Mouse (Mus musculus) midbrain, embryonic 13.5 days (tissue): Measurements from ENCODE around the gene Gpr85. TPM values are rescaled to one million over a fixed set of nuclear protein-coding genes. Genes with fewer than 3 reads are reported as not detected.

ENCODE experiments used
- ATAC-seq: fragments of 200-750 bp; cut with Nextera tagmentation; 2 replicates; pipeline ENCODE4 v1.8.0; 2017; ENCODE audit warnings: mild to moderate bottlenecking, moderate TSS enrichment, moderate library complexity
- H3K27ac ChIP-seq: fragments of 300-500 bp; sonication (generic); 2 replicates; pipeline ENCODE4 v1.5.1; 2015; ENCODE audit warnings: inconsistent platforms, mild to moderate bottlenecking, moderate library complexity
- H3K27me3 ChIP-seq: fragments of 300-500 bp; sonication (generic); 2 replicates; pipeline ENCODE4 v1.6.1; 2015; ENCODE audit warnings: mild to moderate bottlenecking, inconsistent platforms
- H3K36me3 ChIP-seq: fragments of 300-500 bp; sonication (generic); 2 replicates; pipeline ENCODE4 v1.6.1; 2015; ENCODE audit warnings: mild to moderate bottlenecking, inconsistent platforms
- H3K4me1 ChIP-seq: fragments of 300-500 bp; sonication (generic); replicated peaks from 2 replicates; pipeline ENCODE4 v1.6.1; 2015; ENCODE audit warnings: inconsistent platforms
- H3K4me2 ChIP-seq: fragments of 300-500 bp; sonication (generic); replicated peaks from 2 replicates; pipeline ENCODE4 v1.6.1; 2015; ENCODE audit warnings: moderate library complexity, mild to moderate bottlenecking, inconsistent platforms
- H3K4me3 ChIP-seq: fragments of 300-500 bp; sonication (generic); replicated peaks from 2 replicates; pipeline ENCODE4 v1.5.1; 2015; ENCODE audit warnings: mild to moderate bottlenecking, inconsistent platforms
- H3K9ac ChIP-seq: fragments of 300-500 bp; sonication (generic); replicated peaks from 2 replicates; pipeline ENCODE4 v1.6.1; 2015; ENCODE audit warnings: mild to moderate bottlenecking, inconsistent platforms
- H3K9me3 ChIP-seq: fragments of 300-500 bp; sonication (generic); 2 replicates; pipeline ENCODE4 v1.6.1; 2016; ENCODE audit warnings: mild to moderate bottlenecking, inconsistent platforms
- WGBS: fragments of 180-500 bp; shearing (Covaris S2); methylation state at CpG from one replicate; pipeline ENCODE4 v1.1.7; 2015; 5-methylcytosine and 5-hydroxymethylcytosine counted together
- polyA plus RNA-seq: library from polyadenylated mRNA; unstranded; fragments of >200 nt; fragmentation: Nextera tagmentation; extraction: Ambion mirVana; gene quantifications from 2 replicates; pipeline ENCODE4 v1.2.1, GENCODE M21; 2015

Gpr85 gene
- polyA plus RNA-seq, result 79.9 and 87.6 TPM in 2 replicates

DNA sequence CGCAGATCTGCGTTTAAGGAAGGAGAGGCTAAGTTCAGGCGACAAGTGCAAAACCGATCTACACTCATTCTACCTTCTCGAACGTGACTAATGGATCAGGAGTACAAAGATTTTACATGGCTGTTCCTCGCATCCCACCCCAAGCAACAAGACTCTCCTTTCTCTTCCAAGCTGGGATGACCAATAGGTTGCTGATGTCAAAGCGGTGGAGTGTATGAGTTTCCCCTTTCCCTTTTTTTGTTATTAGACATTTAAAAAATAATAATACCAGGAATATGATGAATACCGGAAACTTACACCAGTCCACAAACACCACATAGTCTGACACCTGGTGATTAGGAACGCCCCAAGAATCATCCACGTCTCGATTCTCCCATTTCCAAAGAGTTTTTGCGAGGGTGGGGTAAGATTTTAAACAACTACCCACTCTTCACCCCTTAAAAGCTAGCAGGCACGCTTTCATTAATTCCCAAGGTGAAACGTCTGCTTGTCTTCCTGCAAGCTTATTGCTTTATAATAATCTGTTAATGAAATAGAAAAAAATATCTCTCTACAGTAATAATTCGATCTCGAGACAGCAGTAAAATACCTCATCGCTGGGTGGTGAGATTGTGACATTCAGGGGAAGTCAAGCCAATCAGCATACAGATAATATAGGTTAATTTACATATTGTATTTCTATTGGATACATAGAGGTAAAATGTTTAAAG is at the start of gene Gpr85:
TSS of gene Gpr85 (minus strand) at position 598 of the 710 bp plus-strand sequence.
- H3K4me3 ChIP-seq, result peak within 1 kb of the TSS; percentile 66
- ATAC-seq, result 0 out of 2 replicates have a peak, but pooled peaks have one; percentile 1
- no peaks in the 10 kb centered on the region for H3K9me3 ChIP-seq
- 42% methylated on average over 18 of the region's 18 CpGs for WGBS
- H3K4me1 ChIP-seq, result peaks cover 26% of the 10 kb centered on the region
- H3K4me2 ChIP-seq, result peak within 1 kb of the TSS; percentile 65
- H3K9ac ChIP-seq, result peak within 1 kb of the TSS; percentile 93
- peak within 1 kb of the TSS; percentile 99 for H3K27ac ChIP-seq
- no peaks in the 10 kb centered on the region for H3K27me3 ChIP-seq
- no peaks in the 10 kb centered on the region for H3K36me3 ChIP-seq

DNA sequence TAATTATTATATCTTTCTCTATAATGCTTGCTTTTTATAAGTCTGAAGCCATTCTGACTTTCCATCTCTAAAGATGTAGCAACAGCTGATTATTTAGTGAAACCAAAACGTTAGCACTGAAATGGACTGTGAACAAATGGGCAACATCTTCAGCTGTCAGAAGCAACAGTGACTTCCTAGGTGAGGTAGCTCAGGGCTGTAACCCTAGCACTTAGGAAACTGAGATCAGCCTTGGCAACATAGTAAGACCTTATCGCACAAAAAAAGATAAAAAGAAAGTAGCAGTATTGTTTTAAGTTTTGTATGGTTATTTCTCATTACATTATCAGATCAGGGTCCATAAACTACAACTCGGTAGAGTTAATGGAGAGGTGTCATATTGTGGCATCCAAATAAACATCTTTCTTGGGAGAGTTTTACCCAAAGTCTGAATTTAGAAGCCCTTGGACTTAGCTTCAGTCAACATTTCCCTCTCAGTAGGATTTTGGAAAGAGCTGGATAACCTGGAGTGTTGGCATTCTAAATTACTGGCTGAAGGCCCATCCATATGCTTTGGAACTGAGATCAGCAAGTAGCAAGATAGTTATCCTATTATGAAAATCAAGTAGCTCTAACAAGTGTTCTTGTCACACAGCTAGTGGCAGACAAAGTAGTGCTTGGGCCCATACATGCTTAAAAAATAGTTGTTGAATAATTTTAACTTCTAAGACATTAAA is 45.3 kb upstream of the Gpr85 start:
- no peak overlapping the region for H3K4me3 ChIP-seq
- ATAC-seq, result no peak
- no peaks in the 10 kb centered on the region for H3K4me1 ChIP-seq
- no peaks in the 10 kb centered on the region for H3K36me3 ChIP-seq
- H3K4me2 ChIP-seq, result no peak overlapping the region
- no peak overlapping the region for H3K27ac ChIP-seq
- H3K9ac ChIP-seq, result no peak overlapping the region
- H3K27me3 ChIP-seq, result no peaks in the 10 kb centered on the region
- H3K9me3 ChIP-seq, result no peaks in the 10 kb centered on the region
- WGBS, result 89% methylated on average over 3 of the region's 3 CpGs

DNA sequence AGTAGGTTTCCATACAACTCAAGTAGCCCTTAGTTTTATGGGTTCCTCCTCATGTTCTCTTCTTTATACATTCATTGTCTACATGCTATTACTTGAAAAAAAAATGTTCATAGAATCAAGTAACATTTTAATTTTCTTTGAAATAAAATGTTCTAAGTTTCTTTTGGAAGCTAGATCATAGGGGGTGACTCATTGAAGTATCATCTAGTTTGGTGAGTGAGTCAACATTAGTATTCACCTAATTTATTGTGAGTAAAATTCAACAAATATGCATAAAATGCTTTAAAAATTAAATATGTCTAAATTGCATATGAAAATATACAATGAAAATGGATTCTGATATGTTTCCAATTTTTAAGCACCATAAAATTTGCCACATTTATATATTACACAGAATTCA is 43.2 kb upstream of the Gpr85 start:
- Histone ChIP-seq H3K4me2 (no peak overlapping the region), H3K36me3 (no peaks in the 10 kb centered on the region), H3K4me3 (no peak overlapping the region), H3K9ac (no peak overlapping the region), H3K9me3 (no peaks in the 10 kb centered on the region), H3K27ac (no peak overlapping the region), H3K27me3 (no peaks in the 10 kb centered on the region), H3K4me1 (no peaks in the 10 kb centered on the region)
- ATAC-seq, result no peak

DNA sequence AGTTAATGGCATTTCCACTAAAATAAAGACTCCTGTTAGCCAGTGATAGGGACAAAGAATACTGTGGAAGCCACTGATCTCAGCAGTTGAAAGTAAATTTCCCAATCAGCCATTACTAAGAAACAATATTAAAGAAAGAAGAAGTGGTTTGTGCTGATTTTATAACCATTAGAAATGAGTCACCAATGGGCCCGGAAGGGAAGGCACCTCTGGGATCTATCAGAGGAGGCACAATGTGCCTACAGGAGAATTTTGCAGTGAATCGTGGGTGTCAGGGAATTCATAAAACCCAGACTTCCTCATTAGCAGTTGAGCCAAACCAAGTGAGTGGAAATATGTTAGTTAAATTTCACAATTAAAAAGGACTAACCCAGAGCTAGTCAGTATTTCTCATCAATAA is 34.2 kb upstream of the Gpr85 start:
- no peaks in the 10 kb centered on the region for H3K27me3 ChIP-seq
- no peak overlapping the region for H3K4me3 ChIP-seq
- no peaks in the 10 kb centered on the region for H3K36me3 ChIP-seq
- 93% methylated on average over 2 of the region's 2 CpGs for WGBS
- no peak for ATAC-seq
- no peak overlapping the region for H3K27ac ChIP-seq
- peaks cover 7% of the 10 kb centered on the region for H3K4me1 ChIP-seq
- H3K4me2 ChIP-seq, result no peak overlapping the region
- no peaks in the 10 kb centered on the region for H3K9me3 ChIP-seq
- H3K9ac ChIP-seq, result no peak overlapping the region

DNA sequence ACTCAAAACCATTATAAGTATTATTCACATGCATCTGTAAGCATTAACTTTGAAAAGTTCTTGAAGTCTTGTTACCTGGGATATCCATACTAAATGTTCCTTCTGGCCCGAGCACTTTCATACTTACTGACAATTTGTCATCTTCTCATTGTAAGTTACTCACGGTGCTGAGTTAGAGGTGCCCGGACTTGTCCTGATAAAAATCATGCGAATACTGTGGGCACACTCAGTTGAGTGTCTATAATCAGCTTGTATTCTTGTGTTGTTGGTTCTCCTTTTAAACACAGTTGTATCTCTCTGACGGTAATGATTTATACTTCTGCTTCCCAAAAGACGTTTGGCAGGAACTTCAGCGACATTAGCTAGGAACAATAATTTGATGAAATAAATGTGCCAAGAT is 32.3 kb upstream of the Gpr85 start:
- peak overlapping the region; percentile 56; the same call in 1 of the 2 replicates for H3K4me2 ChIP-seq
- peak overlapping the region; percentile 54; the same call in 1 of the 2 replicates for H3K9ac ChIP-seq
- H3K9me3 ChIP-seq, result no peaks in the 10 kb centered on the region
- H3K4me1 ChIP-seq, result peaks cover 7% of the 10 kb centered on the region
- no peaks in the 10 kb centered on the region for H3K27me3 ChIP-seq
- no peaks in the 10 kb centered on the region for H3K36me3 ChIP-seq
- H3K27ac ChIP-seq, result no peak overlapping the region
- ATAC-seq, result no peak
- 88% methylated on average over 7 of the region's 7 CpGs for WGBS
- peak overlapping the region; percentile 64; the same call in 1 of the 2 replicates for H3K4me3 ChIP-seq

DNA sequence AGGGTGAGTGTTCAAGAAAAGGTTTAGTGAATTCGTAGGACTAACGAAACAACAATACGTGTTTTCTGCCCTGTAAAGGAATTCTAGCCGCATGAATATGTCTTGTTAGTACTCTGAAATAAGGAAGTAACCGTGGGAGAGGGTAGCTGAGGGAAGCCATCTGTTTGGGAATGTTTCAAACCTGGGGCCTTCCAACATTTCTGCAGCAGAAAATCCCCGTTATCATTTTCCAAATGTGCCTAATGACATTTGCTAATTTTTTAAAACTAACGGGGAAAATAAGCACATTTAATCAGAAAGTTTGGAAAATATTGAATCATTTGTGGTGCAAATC is 31.9 kb upstream of the Gpr85 start:
- 0 out of 2 replicates have a peak overlapping the region, but pooled peaks have one; percentile 51 for H3K27ac ChIP-seq
- H3K9me3 ChIP-seq, result no peaks in the 10 kb centered on the region
- peak; percentile 81 for ATAC-seq
- peak overlapping the region; percentile 56 for H3K4me2 ChIP-seq
- no peaks in the 10 kb centered on the region for H3K36me3 ChIP-seq
- peaks cover 7% of the 10 kb centered on the region for H3K4me1 ChIP-seq
- no peaks in the 10 kb centered on the region for H3K27me3 ChIP-seq
- peak overlapping the region; percentile 64 for H3K4me3 ChIP-seq
- H3K9ac ChIP-seq, result peak overlapping the region; percentile 54; the same call in 1 of the 2 replicates
- WGBS, result 2% methylated on average over 7 of the region's 7 CpGs

DNA sequence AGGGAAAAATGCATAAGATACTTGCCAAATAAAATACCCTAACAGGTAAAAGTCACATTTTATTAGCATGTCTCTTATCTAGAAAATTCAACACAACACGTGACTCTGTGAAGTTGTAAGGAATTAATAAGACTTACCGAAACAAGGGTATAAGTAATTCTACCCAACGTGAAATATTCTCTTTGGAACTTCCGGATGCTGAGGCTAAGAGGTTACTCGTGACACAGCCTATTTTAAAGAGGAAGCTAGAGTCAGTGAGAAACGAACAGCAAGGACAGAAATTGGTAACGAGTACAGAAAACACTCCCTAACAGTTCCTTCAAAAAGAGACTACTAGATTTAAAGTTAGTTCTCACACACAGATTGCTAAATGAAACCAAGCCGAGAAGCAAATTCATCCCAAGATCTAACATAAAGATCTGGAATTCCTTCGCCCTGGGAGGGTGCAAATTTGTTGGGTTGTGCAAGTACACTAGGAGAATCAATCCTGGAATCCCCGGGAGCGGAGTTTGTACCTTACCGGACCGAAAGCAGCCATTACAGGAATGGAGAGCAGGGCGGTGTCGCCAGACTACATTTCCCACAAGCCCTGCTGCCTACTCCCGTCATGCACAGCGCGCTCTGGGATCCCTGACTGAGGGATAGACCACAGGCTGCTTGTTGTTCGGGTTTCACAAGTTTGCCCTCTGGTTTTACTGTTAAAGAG is 31.3 kb upstream of the Gpr85 start, which contains the start of gene 2610001J05Rik:
TSS of gene 2610001J05Rik (minus strand) at position 600 of the 706 bp plus-strand sequence.
- peak; percentile 100 for ATAC-seq
- peak within 1 kb of the TSS; percentile 66 for H3K4me2 ChIP-seq
- peak within 1 kb of the TSS; percentile 72 for H3K9ac ChIP-seq
- H3K4me3 ChIP-seq, result peak within 1 kb of the TSS; percentile 64
- H3K4me1 ChIP-seq, result peaks cover 7% of the 10 kb centered on the region
- no peaks in the 10 kb centered on the region for H3K36me3 ChIP-seq
- peak within 1 kb of the TSS; percentile 73 for H3K27ac ChIP-seq
- H3K9me3 ChIP-seq, result no peaks in the 10 kb centered on the region
- no peaks in the 10 kb centered on the region for H3K27me3 ChIP-seq
- 2% methylated on average over 19 of the region's 19 CpGs for WGBS

DNA sequence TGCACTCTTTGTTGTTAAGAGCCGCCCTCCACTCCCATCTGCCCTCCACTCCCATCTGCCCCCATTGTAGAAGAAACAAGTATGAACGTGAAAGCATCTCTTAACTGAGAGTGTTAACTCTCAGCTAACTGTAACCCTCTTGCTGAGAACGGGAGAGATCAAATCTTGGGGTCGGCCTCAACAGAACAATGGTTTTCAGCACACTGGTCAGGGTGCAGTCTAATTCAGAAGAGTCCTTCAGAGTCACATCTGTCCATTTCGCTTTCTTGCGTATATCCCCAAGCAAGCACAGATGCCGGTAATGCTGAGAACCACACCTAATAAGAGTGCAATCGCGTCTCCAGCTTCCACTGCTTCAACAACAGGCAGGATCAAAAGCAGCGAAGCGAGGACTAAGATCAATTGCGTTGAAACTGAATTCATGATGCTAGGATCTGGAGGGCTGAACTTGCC is 30.6 kb upstream of the Gpr85 start:
- H3K4me3 ChIP-seq, result peak overlapping the region; percentile 64
- H3K9ac ChIP-seq, result peak overlapping the region; percentile 61; the same call in 1 of the 2 replicates
- H3K4me2 ChIP-seq, result peak overlapping the region; percentile 66
- peak; percentile 32; the same call in 1 of the 2 replicates for ATAC-seq
- no peaks in the 10 kb centered on the region for H3K9me3 ChIP-seq
- 20% methylated on average over 12 of the region's 12 CpGs for WGBS
- no peak overlapping the region for H3K27ac ChIP-seq
- peaks cover 7% of the 10 kb centered on the region for H3K4me1 ChIP-seq
- no peaks in the 10 kb centered on the region for H3K27me3 ChIP-seq
- H3K36me3 ChIP-seq, result no peaks in the 10 kb centered on the region

DNA sequence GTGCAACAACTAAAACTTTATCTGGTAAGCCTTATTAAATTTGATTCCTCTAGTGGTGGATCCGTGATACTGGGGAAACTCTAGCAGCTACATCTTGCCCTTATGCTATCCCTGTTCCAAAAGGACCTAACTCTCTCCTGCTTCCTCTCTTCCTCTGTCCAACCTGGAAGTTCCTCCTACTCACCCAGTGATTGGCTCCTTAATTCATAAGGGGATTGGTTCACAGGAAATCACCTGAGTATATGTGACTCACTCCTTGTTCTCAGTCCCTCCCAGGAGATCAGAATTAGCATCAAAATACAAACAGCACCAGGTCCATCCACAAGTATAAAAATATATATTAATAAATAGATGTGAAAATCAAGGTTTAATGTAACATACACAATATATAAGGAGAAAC is 20.9 kb upstream of the Gpr85 start:
- Histone ChIP-seq H3K9me3 (no peaks in the 10 kb centered on the region), H3K27ac (no peak overlapping the region), H3K4me3 (no peak overlapping the region), H3K36me3 (no peaks in the 10 kb centered on the region), H3K27me3 (no peaks in the 10 kb centered on the region), H3K4me1 (no peaks in the 10 kb centered on the region), H3K9ac (no peak overlapping the region), H3K4me2 (no peak overlapping the region)
- WGBS, result 88% methylated on average over 1 of the region's 1 CpGs
- ATAC-seq, result no peak

DNA sequence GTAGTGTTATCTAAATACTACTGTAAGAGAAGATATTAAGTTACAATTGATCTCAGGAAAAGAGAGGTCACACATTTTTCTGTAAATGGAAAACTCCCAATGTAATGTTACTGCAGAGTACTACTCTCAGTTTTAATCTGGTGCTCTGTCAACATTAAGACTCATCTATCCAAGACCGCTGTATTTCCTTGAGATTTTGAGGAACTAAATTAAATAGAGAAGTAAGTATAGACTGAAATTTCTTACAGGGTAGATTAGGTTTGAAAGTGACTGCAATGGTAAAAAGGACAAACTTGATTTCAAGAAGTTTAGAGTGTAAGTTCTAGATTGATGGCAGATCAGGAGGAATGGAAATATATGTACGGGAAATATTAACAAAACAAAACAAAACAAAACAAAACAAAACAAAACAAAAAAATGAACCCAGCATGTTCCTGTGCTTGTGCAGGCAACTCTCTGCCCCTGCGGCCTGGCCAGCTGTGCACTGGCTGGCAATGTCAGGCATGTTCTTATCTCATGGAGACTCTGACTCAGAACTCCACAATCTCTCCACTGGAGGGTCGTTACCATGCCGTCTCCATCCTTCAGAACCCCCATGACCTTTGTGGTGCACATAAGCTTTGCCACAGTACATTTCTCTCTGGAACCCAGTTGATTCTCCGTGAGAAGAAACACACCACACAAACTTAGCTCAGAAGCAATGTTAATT is 20.3 kb upstream of the Gpr85 start:
- H3K4me3 ChIP-seq, result no peak overlapping the region
- no peak overlapping the region for H3K27ac ChIP-seq

DNA sequence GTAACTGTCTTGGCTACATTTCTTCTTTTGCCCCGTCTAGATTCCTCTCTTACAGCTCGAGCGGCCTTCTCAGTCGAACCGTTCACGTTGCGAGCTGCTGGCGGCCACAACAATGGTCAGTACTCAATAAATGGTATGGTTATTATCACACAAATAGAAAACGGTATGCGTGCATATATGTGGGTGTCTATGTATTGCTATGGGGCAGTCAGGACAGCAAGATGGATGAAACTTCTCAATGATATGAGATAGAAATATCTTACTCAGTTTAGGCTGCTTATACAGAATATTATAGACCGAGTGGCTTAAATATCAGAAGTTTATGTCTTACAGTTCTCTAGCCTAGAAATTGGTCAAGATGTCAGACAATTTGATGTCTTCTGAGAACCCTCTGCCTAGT is 14.5 kb upstream of the Gpr85 start:
- WGBS, result 17% methylated on average over 11 of the region's 11 CpGs
- H3K9ac ChIP-seq, result no peak overlapping the region
- H3K4me3 ChIP-seq, result no peak overlapping the region
- no peaks in the 10 kb centered on the region for H3K9me3 ChIP-seq
- H3K27me3 ChIP-seq, result no peaks in the 10 kb centered on the region
- no peak overlapping the region for H3K27ac ChIP-seq
- no peaks in the 10 kb centered on the region for H3K4me1 ChIP-seq
- ATAC-seq, result no peak
- H3K36me3 ChIP-seq, result no peaks in the 10 kb centered on the region
- H3K4me2 ChIP-seq, result no peak overlapping the region

More for the DNA sequence above, 20.3 kb upstream of the Gpr85 start:
- Histone ChIP-seq H3K36me3 (no peaks in the 10 kb centered on the region), H3K27me3 (no peaks in the 10 kb centered on the region), H3K9ac (no peak overlapping the region), H3K4me1 (no peaks in the 10 kb centered on the region), H3K4me2 (no peak overlapping the region), H3K9me3 (no peaks in the 10 kb centered on the region)
- ATAC-seq, result no peak
- 92% methylated on average over 6 of the region's 6 CpGs for WGBS
